ENCODE assay signal across 29 mouse cellular contexts in genomic region chr9:99368431-99368830, GRCm38 (mm10). TPM values are rescaled to one million over a fixed set of nuclear protein-coding genes. Genes with fewer than 3 reads are reported as not detected.
"Had no signal": no experiment of that assay in that cellular context is flagged by ENCODE, and none has a peak within 500 bp of the region (broad histone marks: within the 10 kb centered on the region; RNA-seq: fewer than 3 reads in every experiment).

No protein-coding gene starts in this region.

- H3K4me3 ChIP-seq: heart, adult 2 months; heart, embryonic 13.5 days; heart, embryonic 15.5 days; hindbrain, embryonic 13.5 days; hindbrain, embryonic 15.5 days; kidney, embryonic 15.5 days; limb, embryonic 10.5 days; limb, embryonic 12.5 days had no signal

- H3K9me3 ChIP-seq: heart, embryonic 13.5 days; heart, embryonic 15.5 days; hindbrain, embryonic 13.5 days; hindbrain, embryonic 15.5 days; kidney, embryonic 15.5 days; limb, embryonic 10.5 days; limb, embryonic 12.5 days had no signal

- H3K4me1 ChIP-seq: heart, embryonic 13.5 days; heart, embryonic 15.5 days; hindbrain, embryonic 13.5 days; hindbrain, embryonic 15.5 days; kidney, embryonic 15.5 days; limb, embryonic 10.5 days; limb, embryonic 12.5 days had no signal

- H3K4me2 ChIP-seq: heart, embryonic 11.5 days; heart, embryonic 13.5 days; heart, embryonic 15.5 days; hindbrain, embryonic 13.5 days; hindbrain, embryonic 15.5 days; kidney, embryonic 15.5 days; limb, embryonic 12.5 days; liver, embryonic 11.5 days had no signal

- H3K9ac ChIP-seq: heart, embryonic 13.5 days; heart, embryonic 15.5 days; hindbrain, embryonic 13.5 days; hindbrain, embryonic 15.5 days; kidney, embryonic 15.5 days; limb, embryonic 12.5 days; liver, embryonic 14.5 days had no signal

- DNase-seq: gastrocnemius, postnatal 14 days; gastrocnemius, postnatal 36 days; heart, adult 11 months; heart, adult 2 months; heart, postnatal 14 days; heart, postnatal 36 days; kidney, adult 11 months; kidney, adult 2 months; kidney, adult 9 months; kidney, postnatal 14 days; kidney, postnatal 36 days; layer of hippocampus, adult 9-11 months; layer of hippocampus, postnatal 36 days; liver had no signal

- ATAC-seq: hindbrain, postnatal 0 days; intestine, embryonic 16.5 days had no signal

- H3K36me3 ChIP-seq: heart, embryonic 13.5 days; heart, embryonic 15.5 days; hindbrain, embryonic 13.5 days; hindbrain, embryonic 15.5 days; kidney, embryonic 15.5 days; limb, embryonic 10.5 days; limb, embryonic 12.5 days had no signal

- H3K27ac ChIP-seq: heart, adult 2 months; heart, embryonic 13.5 days; heart, embryonic 15.5 days; hindbrain, embryonic 13.5 days; hindbrain, embryonic 15.5 days; hindbrain, postnatal 0 days; kidney, embryonic 15.5 days; kidney, postnatal 0 days; limb, embryonic 10.5 days; limb, embryonic 12.5 days; liver, embryonic 14.5 days had no signal

- H3K27me3 ChIP-seq: hindbrain, embryonic 13.5 days; hindbrain, embryonic 15.5 days; kidney, embryonic 15.5 days; limb, embryonic 12.5 days had no signal

RNA-seq across cellular contexts. Expression of gene Esyt3, which starts 10.1 kb away (rescaled TPM):
- total RNA-seq: gastrocnemius, adult 18-20 months; gastrocnemius, adult 8-10 months; gastrocnemius, postnatal 36 days had no signal
